Mouse (Mus musculus) lung, embryonic 15.5 days (tissue): ENCODE results near the gene Zfp800. TPM values are rescaled to one million over a fixed set of nuclear protein-coding genes. Genes with fewer than 3 reads are reported as not detected.

Source experiments
- polyA plus RNA-seq: library from polyadenylated mRNA; unstranded; fragments of >200 nt; fragmentation: Nextera tagmentation; extraction: Ambion mirVana; gene quantifications from 2 replicates; pipeline ENCODE4 v1.2.1, GENCODE M21; 2015

Gene Zfp800
- polyA plus RNA-seq, 1 experiment from 2014 or later = 23.3 TPM

Other genes with a start within 250 kb of the Zfp800 start
- gene Arf5, start 25.6 kb upstream of the Zfp800 start, polyA plus RNA-seq = 373 and 387 TPM in 2 replicates
- gene Fscn3, start 29.8 kb upstream of the Zfp800 start, polyA plus RNA-seq = not detected in 2 replicates
- gene Gcc1, start 30.4 kb upstream of the Zfp800 start, polyA plus RNA-seq = 10.3 and 12.1 TPM in 2 replicates
- not detected in 2 replicates for gene Pax4, start 51.3 kb upstream of the Zfp800 start, polyA plus RNA-seq
- 131 TPM in 2 replicates for gene Snd1, start 77.1 kb upstream of the Zfp800 start, polyA plus RNA-seq